Mouse (Mus musculus): ENCODE measurements around the gene Apoo.
"Not testable (repeated sequence)": the region's sequence is repeated elsewhere in the genome, so short reads cannot be mapped to it uniquely, and the experiment has no call there.

DNA sequence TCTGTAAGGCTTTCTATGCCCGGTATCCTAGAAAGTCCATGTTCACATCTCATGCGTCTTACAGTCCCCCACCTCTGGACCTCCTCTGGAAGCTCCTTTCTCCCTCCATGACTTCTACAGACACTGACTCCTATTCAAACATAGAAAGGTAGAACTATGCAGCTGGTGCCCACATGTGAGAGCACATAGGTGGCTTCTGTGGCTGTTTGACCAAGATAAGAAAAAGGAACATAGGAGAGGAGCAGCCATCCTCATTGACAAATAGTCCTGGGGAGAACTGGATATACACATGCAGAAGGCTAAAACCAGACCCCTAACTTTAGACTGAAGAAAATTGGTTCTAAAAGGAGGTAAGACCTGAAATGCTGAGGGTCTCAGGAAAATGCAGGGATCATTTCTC is 79.1 kb downstream of the Apoo start:
- TF ChIP-seq MYOG (IDR thresholded peaks at IDR 0.05; ENCODE audit: control insufficient read depth, extremely low read depth, insufficient read length); CTCF (IDR thresholded peaks at IDR 0.05; ENCODE audit: control insufficient read depth, insufficient read depth, insufficient read length): not testable (repeated sequence)

All from C2C12 (cell line).